Mouse (Mus musculus): ENCODE data around the gene Btg1-ps1.
"Not testable (repeated sequence)": the region's sequence is repeated elsewhere in the genome, so short reads cannot be mapped to it uniquely, and the experiment has no call there.

Gene Btg1-ps1

DNA sequence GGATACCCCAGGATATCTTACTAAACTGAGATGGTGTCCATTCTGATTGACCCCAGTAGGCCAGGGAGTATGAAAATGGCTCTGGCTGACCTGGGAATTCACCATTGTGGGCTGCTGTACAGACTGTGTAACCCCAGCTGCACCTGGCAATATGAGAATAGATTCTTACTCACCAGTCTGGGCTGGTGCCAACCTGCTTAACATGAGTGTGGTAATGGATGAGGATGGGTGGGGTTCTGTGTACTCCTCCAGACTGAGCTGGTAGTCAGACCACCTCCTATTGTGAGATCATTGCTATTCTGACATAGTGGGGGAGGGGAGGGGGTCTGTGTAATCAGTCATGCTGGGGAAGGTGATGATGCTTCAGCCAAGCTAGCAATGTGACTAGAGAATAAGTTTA, at the start of gene Btg1-ps1:
Gene Btg1-ps1 (minus strand): TSS at position 219 of the 400 bp plus-strand sequence.
- DNase-seq (ENCODE audit: low spot score in 2 of 2), result not testable (repeated sequence)

DNA sequence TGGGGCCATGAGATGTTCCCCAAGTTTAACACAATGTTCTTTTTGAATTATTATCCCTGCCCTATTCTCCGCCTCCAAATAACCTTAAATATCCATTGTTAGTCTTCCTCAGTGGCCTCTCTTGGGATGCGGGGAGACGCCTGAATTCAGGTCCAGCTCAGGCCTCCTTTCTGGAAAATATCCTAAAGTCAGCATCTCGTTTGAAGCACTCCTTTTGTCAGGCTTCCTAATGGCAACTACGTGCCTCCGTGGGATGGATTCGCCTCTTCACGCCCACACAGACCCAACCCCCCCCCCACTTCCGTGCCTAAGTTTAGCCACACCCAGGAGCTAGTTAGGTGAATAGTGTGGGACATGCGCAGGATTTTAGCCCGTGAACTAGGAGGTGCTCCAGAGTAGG, 47.6 kb upstream of the Btg1-ps1 start, which contains the start of gene Rhox10:
Gene Rhox10 (plus strand): TSS at position 301 of the 400 bp plus-strand sequence.
- DNase-seq (ENCODE audit: low spot score in 2 of 2), result no peak

DNA sequence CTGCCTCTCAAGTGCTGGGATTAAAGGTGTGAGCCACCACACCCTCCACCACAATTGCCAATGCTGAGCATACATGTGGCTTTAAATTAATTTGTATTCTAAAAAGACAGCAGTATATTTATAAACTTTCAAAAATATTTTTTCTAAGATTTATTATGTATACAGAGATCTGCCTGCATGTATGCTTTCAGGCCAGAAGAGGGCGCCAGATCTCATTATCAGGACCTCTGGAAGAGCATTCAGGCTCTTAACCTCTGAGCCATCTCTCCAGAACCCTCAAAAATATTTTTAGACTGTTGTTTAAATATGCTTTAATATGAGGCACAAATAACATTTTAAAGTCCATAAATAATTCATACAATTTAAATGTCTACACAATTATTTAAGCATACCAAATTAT, 42.9 kb upstream of the Btg1-ps1 start:
- no peak for DNase-seq (ENCODE audit: low spot score in 2 of 2)

DNA sequence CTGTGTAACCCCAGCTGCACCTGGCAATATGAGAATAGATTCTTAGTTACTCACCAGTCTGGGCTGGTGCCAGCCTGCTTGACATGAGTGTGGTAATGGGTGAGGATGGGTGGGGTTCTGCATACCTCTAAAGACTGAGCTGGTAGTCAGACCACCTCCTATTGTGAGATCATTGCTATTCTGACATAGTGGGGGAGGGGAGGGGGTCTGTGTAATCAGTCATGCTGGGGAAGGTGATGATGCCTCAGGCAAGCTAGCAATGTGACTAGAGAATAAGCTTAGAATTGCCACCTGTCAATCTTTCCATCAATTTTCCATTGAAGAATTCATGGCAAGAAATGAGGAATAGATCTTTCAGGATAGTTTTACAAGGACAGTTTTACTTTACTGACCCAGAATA, 24.4 kb upstream of the Btg1-ps1 start, which contains the start of gene Btg1-ps2:
Gene Btg1-ps2 (minus strand): TSS at position 101 of the 400 bp plus-strand sequence.
- DNase-seq (ENCODE audit: low spot score in 2 of 2), result not testable (repeated sequence)

DNA sequence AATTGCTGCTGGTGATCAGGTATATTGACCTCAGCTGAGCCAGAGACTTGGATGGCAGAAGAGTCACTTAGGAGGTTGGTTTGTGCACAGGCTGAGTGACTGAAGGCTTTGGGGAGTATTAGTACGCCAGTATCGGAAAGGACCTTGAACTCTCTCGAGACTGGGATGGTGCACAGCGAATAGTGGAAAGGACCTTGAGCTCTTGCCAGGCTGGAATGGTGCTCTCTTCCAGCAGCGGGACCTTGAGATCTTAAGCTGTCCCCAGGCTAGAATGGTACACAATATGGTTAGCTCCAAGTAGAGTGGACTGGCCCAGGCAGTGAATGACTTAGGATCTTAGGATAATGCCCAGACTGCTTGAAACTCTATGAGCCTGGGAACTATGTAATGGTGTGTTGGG, 21.1 kb upstream of the Btg1-ps1 start:
- no peak for DNase-seq (ENCODE audit: low spot score in 2 of 2)

DNA sequence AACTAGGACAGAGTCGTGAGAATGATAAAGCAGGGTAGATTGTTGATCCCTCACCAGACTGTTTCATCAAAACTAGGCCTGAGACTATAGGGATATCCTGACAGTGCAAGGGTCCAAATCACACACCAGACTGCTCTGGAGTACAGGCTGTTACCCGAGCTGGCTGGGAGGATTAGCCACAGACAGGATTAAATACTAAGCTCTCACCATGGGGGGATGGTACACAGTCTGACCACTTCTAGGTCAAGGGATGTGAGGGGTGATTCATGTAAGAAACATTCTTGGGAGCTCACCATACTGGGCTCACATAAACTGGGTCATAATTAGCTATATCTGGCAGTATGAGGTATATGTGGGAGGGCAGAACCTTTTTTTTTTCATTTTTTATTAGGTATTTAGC, 15.2 kb upstream of the Btg1-ps1 start:
- DNase-seq (ENCODE audit: low spot score in 2 of 2), result no peak

DNA sequence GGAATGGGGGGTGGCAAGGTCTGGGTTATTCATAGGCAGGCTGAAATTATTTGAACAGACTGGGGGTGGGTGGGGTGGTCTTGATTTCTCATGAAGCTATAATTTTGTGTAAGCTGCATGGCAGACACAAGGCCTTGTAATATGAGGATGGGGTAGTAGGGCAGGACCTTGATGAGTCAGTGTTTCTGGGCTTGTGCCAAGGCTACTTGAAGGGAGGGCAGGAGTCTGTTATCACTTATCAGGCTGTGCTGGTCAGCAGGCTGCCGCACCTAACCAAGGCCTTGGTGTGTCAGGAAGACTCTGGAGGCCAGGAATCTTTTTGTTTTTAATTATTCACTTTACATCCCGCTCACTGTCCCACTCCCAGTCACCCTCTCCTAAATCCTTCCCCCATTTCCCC, 9.9 kb downstream of the Btg1-ps1 start:
- no peak for DNase-seq (ENCODE audit: low spot score in 2 of 2)
